Mouse (Mus musculus) layer of hippocampus, adult 2 months (tissue): Measurements from ENCODE around the gene Olfr611. TPM values are rescaled to one million over a fixed set of nuclear protein-coding genes. Genes with fewer than 3 reads are reported as not detected.
"Not testable (repeated sequence)": the region's sequence is repeated elsewhere in the genome, so short reads cannot be mapped to it uniquely, and the experiment has no call there.

ENCODE experiments used
- DNase-seq, 2 experiments: peaks; one replicate each; pipeline ENCODE4 v3.0.0; 2022; ENCODE audit warnings: low spot score in 2 of 2
- H3K27ac ChIP-seq: fragments of 200-600 bp; 2 replicates; pipeline ENCODE4 v1.8.1; 2022
- H3K4me3 ChIP-seq: fragments of 200-600 bp; 2 replicates; pipeline ENCODE4 v1.8.1; 2022; ENCODE audit warnings: mild to moderate bottlenecking
- CTCF ChIP-seq: fragments of 200-600 bp; conservative IDR thresholded peaks from 2 replicates; pipeline ENCODE4 v1.8.1; 2022; ENCODE audit warnings: antibody characterized with exemption, mild to moderate bottlenecking, moderate library complexity
- long read RNA-seq, 2 experiments: library from polyadenylated mRNA; stranded (forward); transcript quantifications; one replicate each; pipeline ENCODE4 v2.0.0; 2021; ENCODE audit warnings: borderline mapping rate in 2 of 2
- total RNA-seq, 2 experiments: library from RNA; stranded (reverse); gene quantifications; 2 replicates each; pipeline ENCODE4 v1.2.3; 2021

Gene Olfr611
- not detected for total RNA-seq
- long read RNA-seq, experiment 1 = 0 reads
- long read RNA-seq, experiment 2 = 0 reads

GRCm38 (mm10) chr7:103520746-103521145, at the start of gene Olfr611:
Gene Olfr611, minus strand, starts transcription at chr7:103520846.
- DNase-seq, H3K4me3 ChIP-seq: not testable (repeated sequence)

GRCm38 (mm10) chr7:103569043-103569442, 48.4 kb upstream of the Olfr611 start, which contains the start of gene Olfr616:
Gene Olfr616, minus strand, starts transcription at chr7:103569143.
- TF ChIP-seq CTCF = no peak
- H3K4me3 ChIP-seq = no peak within 1 kb of the TSS
- H3K27ac ChIP-seq = no peak within 1 kb of the TSS
- no peak for DNase-seq

More at GRCm38 (mm10) chr7:103520746-103521145, at the start of gene Olfr611:
- not testable (repeated sequence) for H3K27ac ChIP-seq

GRCm38 (mm10) chr7:103555779-103556178, 35.1 kb upstream of the Olfr611 start, which contains the start of gene Olfr615:
Gene Olfr615, plus strand, starts transcription at chr7:103556079.
- Histone ChIP-seq H3K27ac (no peak within 1 kb of the TSS), H3K4me3 (no peak within 1 kb of the TSS)
- no peak for DNase-seq
- TF ChIP-seq CTCF = no peak

- DNase-seq = no peak
- H3K4me3 ChIP-seq = no peak within 1 kb of the TSS
- H3K27ac ChIP-seq = no peak within 1 kb of the TSS
- no peak for TF ChIP-seq CTCF
Measured at GRCm38 (mm10) chr7:103547774-103548173, 27.1 kb upstream of the Olfr611 start, which contains the start of gene Olfr613. Gene Olfr613, plus strand, starts transcription at chr7:103548074.

GRCm38 (mm10) chr7:103542617-103543016, 22.0 kb upstream of the Olfr611 start, which contains the start of gene Olfr612:
Gene Olfr612, minus strand, starts transcription at chr7:103542717.
- H3K27ac ChIP-seq, DNase-seq, H3K4me3 ChIP-seq: not testable (repeated sequence)

- DNase-seq = no peak
- no peak for TF ChIP-seq CTCF
- no peak within 1 kb of the TSS for H3K27ac ChIP-seq
- H3K4me3 ChIP-seq = no peak within 1 kb of the TSS
Measured at GRCm38 (mm10) chr7:103512022-103512421, 8.6 kb downstream of the Olfr611 start, which contains the start of gene Olfr610. Gene Olfr610, minus strand, starts transcription at chr7:103512122.

GRCm38 (mm10) chr7:103497962-103498361, 22.7 kb downstream of the Olfr611 start, which contains the start of gene Olfr609:
Gene Olfr609, minus strand, starts transcription at chr7:103498062.
- H3K4me3 ChIP-seq = no peak within 1 kb of the TSS
- TF ChIP-seq CTCF = no peak
- no peak for DNase-seq
- no peak within 1 kb of the TSS for H3K27ac ChIP-seq

GRCm38 (mm10) chr7:103477106-103477505, 43.5 kb downstream of the Olfr611 start:
- not testable (repeated sequence) for DNase-seq, H3K4me3 ChIP-seq, H3K27ac ChIP-seq

GRCm38 (mm10) chr7:103469577-103469976, 51.1 kb downstream of the Olfr611 start, which contains the start of gene Olfr608:
Gene Olfr608, plus strand, starts transcription at chr7:103469877.
- TF ChIP-seq CTCF = no peak
- no peak for DNase-seq
- H3K27ac ChIP-seq = no peak within 1 kb of the TSS
- no peak within 1 kb of the TSS for H3K4me3 ChIP-seq

Other genes with a start within 250 kb of the Olfr611 start
- not detected for gene Olfr596, start 215.2 kb downstream of the Olfr611 start, total RNA-seq
- gene Olfr597, start 204.5 kb downstream of the Olfr611 start, total RNA-seq = not detected
- not detected for gene Olfr598, start 197.3 kb downstream of the Olfr611 start, total RNA-seq
- not detected for gene Olfr599, start 184.9 kb downstream of the Olfr611 start, total RNA-seq
- gene Olfr600, start 171.2 kb downstream of the Olfr611 start, total RNA-seq = not detected
- not detected for gene Olfr601, start 158.2 kb downstream of the Olfr611 start, total RNA-seq
- not detected for gene Olfr603, start 134.7 kb downstream of the Olfr611 start, total RNA-seq
- gene Usp17lc, start 105.8 kb downstream of the Olfr611 start, total RNA-seq = not detected
- gene Olfr605, start 75.4 kb downstream of the Olfr611 start, total RNA-seq = not detected
- not detected for gene Olfr606, start 71.8 kb downstream of the Olfr611 start, total RNA-seq
- gene Olfr607, start 56.7 kb downstream of the Olfr611 start, total RNA-seq = not detected
- not detected for gene Olfr608, start 51.0 kb downstream of the Olfr611 start, total RNA-seq
- not detected for gene Olfr609, start 22.8 kb downstream of the Olfr611 start, total RNA-seq
- not detected for gene Olfr610, start 8.7 kb downstream of the Olfr611 start, total RNA-seq
- not detected for gene Olfr612, start 21.9 kb upstream of the Olfr611 start, total RNA-seq
- not detected for gene Olfr613, start 27.2 kb upstream of the Olfr611 start, total RNA-seq
- gene Olfr615, start 35.2 kb upstream of the Olfr611 start, total RNA-seq = not detected
- not detected for gene Olfr616, start 48.3 kb upstream of the Olfr611 start, total RNA-seq
- gene Olfr617, start 52.2 kb upstream of the Olfr611 start, total RNA-seq = not detected
- gene Olfr618, start 69.3 kb upstream of the Olfr611 start, total RNA-seq = not detected
- not detected for gene Olfr619, start 79.7 kb upstream of the Olfr611 start, total RNA-seq
- not detected for gene Olfr620, start 91.7 kb upstream of the Olfr611 start, total RNA-seq
- gene Olfr622, start 121.9 kb upstream of the Olfr611 start, total RNA-seq = not detected
- gene Olfr623, start 142.9 kb upstream of the Olfr611 start, total RNA-seq = not detected
- under 1 TPM in 1 of 2 experiments, not detected in 1; 0.08 TPM for gene Olfr624, start 150.3 kb upstream of the Olfr611 start, total RNA-seq
- gene Olfr625-ps1, start 161.9 kb upstream of the Olfr611 start, total RNA-seq = not detected
- not detected for gene Olfr243, start 193.8 kb upstream of the Olfr611 start, total RNA-seq
- gene Olfr628, start 209.5 kb upstream of the Olfr611 start, total RNA-seq = not detected
- not detected for gene Olfr629, start 224.1 kb upstream of the Olfr611 start, total RNA-seq
- gene Olfr630, start 236.5 kb upstream of the Olfr611 start, total RNA-seq = not detected